Mouse (Mus musculus) cortical plate, adult 2 months (tissue): ENCODE measurements at regions not wholly inside any gene's neighbourhood (a gene's known extent, or its start where the extent isn't known, plus 50 kb on each side); places are given as distances from the start of the nearest gene placed in this dataset.

Experiments
- CTCF ChIP-seq: fragments of 200-500 bp; IDR thresholded peaks from 2 replicates; pipeline ENCODE4 v1.5.1; 2011; ENCODE audit warnings: mild to moderate bottlenecking, control low read depth, low read length; ENCODE audit not compliant: insufficient read depth; ENCODE audit errors: extremely low read depth
- POLR2A ChIP-seq: fragments of 200-500 bp; IDR thresholded peaks from 2 replicates; pipeline ENCODE4 v1.6.1; 2011; ENCODE audit warnings: mild to moderate bottlenecking, low read length, control low read depth; ENCODE audit not compliant: insufficient read depth; ENCODE audit errors: extremely low read depth

DNA sequence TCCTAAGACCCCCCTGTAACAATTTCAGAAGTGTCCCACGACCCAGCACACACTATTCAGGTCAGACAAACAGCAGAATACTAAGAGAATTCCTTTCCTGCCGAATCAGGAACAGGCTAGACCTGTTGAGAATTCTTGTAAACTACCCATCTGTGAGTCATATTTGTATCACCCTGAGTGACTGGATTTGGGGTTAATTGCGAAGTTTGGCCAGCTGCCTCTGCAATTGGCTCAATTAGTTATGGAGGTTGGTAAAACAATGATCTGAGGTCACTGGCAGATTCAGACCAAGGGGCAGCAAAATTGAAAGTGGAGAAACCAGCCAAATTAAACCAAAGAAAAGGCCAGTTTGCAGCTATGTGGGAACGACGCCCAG, 157.5 kb upstream of the Cdyl start:
- TF ChIP-seq POLR2A (no peak), CTCF (no peak)
